Mouse (Mus musculus) MEL-GATA-1-ER (cell line): Measurements from ENCODE around the gene Dnaaf3.
"Not testable (repeated sequence)": the region's sequence is repeated elsewhere in the genome, so short reads cannot be mapped to it uniquely, and the experiment has no call there.

Experiments used
- DNase-seq: peaks from one replicate; pipeline ENCODE4 v3.0.0-alpha.2; 2012; ENCODE audit warnings: low read depth; ENCODE audit errors: extremely low read depth

Gene Dnaaf3

GRCm38 (mm10) chr7:4532005-4532729 is at the start of gene Dnaaf3:
Gene Dnaaf3, minus strand, starts transcription at chr7:4532453.
- no peak for DNase-seq

GRCm38 (mm10) chr7:4581481-4581880 is 49.2 kb upstream of the Dnaaf3 start:
- not testable (repeated sequence) for DNase-seq

GRCm38 (mm10) chr7:4572361-4572760 is 40.1 kb upstream of the Dnaaf3 start:
- DNase-seq: not testable (repeated sequence)

- DNase-seq: no peak
Measured at GRCm38 (mm10) chr7:4562660-4563059, 30.4 kb upstream of the Dnaaf3 start.

- no peak for DNase-seq
Measured at GRCm38 (mm10) chr7:4557167-4557560, 24.9 kb upstream of the Dnaaf3 start.

GRCm38 (mm10) chr7:4556256-4557166 is 24.3 kb upstream of the Dnaaf3 start:
- DNase-seq: peak; percentile 80

GRCm38 (mm10) chr7:4547221-4547641 is 15.0 kb upstream of the Dnaaf3 start, which contains the start of gene Syt5:
Gene Syt5, minus strand, starts transcription at chr7:4547541.
- DNase-seq: no peak

GRCm38 (mm10) chr7:4546591-4547131 is 14.4 kb upstream of the Dnaaf3 start:
- DNase-seq: no peak

- no peak for DNase-seq
Measured at GRCm38 (mm10) chr7:4546050-4546449, 13.8 kb upstream of the Dnaaf3 start.

GRCm38 (mm10) chr7:4542013-4542412 is 9.8 kb upstream of the Dnaaf3 start:
- DNase-seq: no peak

GRCm38 (mm10) chr7:4541344-4541743 is 9.1 kb upstream of the Dnaaf3 start:
- DNase-seq: no peak

- no peak for DNase-seq
Measured at GRCm38 (mm10) chr7:4539019-4539418, 6.8 kb upstream of the Dnaaf3 start.

- DNase-seq: no peak
Measured at GRCm38 (mm10) chr7:4537181-4537580, 4.9 kb upstream of the Dnaaf3 start.

GRCm38 (mm10) chr7:4536369-4536768 is 4.1 kb upstream of the Dnaaf3 start:
- DNase-seq: no peak

- not testable (repeated sequence) for DNase-seq
Measured at GRCm38 (mm10) chr7:4530166-4530565, 2.1 kb downstream of the Dnaaf3 start.

- DNase-seq: no peak
Measured at GRCm38 (mm10) chr7:4527302-4527689, 5.0 kb downstream of the Dnaaf3 start.

GRCm38 (mm10) chr7:4526341-4527301 is 5.6 kb downstream of the Dnaaf3 start:
- DNase-seq: peak; percentile 91

GRCm38 (mm10) chr7:4524212-4524922 is 7.9 kb downstream of the Dnaaf3 start, which contains the start of gene Tnni3:
Gene Tnni3, minus strand, starts transcription at chr7:4524229.
- DNase-seq: not testable (repeated sequence)

GRCm38 (mm10) chr7:4523205-4524130 is 8.8 kb downstream of the Dnaaf3 start:
- no peak for DNase-seq
